Mouse (Mus musculus) embryonic facial prominence, embryonic 13.5 days (tissue): Measurements from ENCODE around the gene Tfe3. TPM values are rescaled to one million over a fixed set of nuclear protein-coding genes. Genes with fewer than 3 reads are reported as not detected.
"Not testable (repeated sequence)": the region's sequence is repeated elsewhere in the genome, so short reads cannot be mapped to it uniquely, and the experiment has no call there.

Source experiments
- ATAC-seq: fragments of 200-750 bp; cut with Nextera tagmentation; 2 replicates; pipeline ENCODE4 v1.8.0; 2017; ENCODE audit warnings: low read depth; ENCODE audit not compliant: insufficient number of reproducible peaks, insufficient read depth, low FRiP score, low TSS enrichment
- H3K27ac ChIP-seq: fragments of 300-500 bp; sonication (generic); 2 replicates; pipeline ENCODE4 v1.5.1; 2015; ENCODE audit warnings: moderate library complexity, mild to moderate bottlenecking, inconsistent platforms
- H3K27me3 ChIP-seq: fragments of 300-500 bp; sonication (generic); 2 replicates; pipeline ENCODE4 v1.6.1; 2015; ENCODE audit warnings: mild to moderate bottlenecking, inconsistent platforms
- H3K36me3 ChIP-seq: fragments of 300-500 bp; sonication (generic); 2 replicates; pipeline ENCODE4 v1.6.1; 2015; ENCODE audit warnings: mild to moderate bottlenecking, inconsistent platforms
- H3K4me1 ChIP-seq: fragments of 300-500 bp; sonication (generic); 2 replicates; pipeline ENCODE4 v1.6.1; 2015; ENCODE audit warnings: inconsistent platforms
- H3K4me2 ChIP-seq: fragments of 300-500 bp; sonication (generic); 2 replicates; pipeline ENCODE4 v1.6.1; 2015; ENCODE audit warnings: moderate library complexity, mild to moderate bottlenecking, inconsistent platforms
- H3K4me3 ChIP-seq: fragments of 300-500 bp; sonication (generic); 2 replicates; pipeline ENCODE4 v1.5.1; 2015; ENCODE audit warnings: mild to moderate bottlenecking, inconsistent platforms
- H3K9ac ChIP-seq: fragments of 300-500 bp; sonication (generic); 2 replicates; pipeline ENCODE4 v1.6.1; 2015; ENCODE audit warnings: mild to moderate bottlenecking, inconsistent platforms
- H3K9me3 ChIP-seq: fragments of 300-500 bp; sonication (generic); 2 replicates; pipeline ENCODE4 v1.6.1; 2016; ENCODE audit warnings: inconsistent platforms
- WGBS: fragments of 180-500 bp; shearing (Covaris S2); methylation state at CpG from one replicate; pipeline ENCODE4 v1.1.7; 2015; ENCODE audit warnings: mixed read lengths; 5-methylcytosine and 5-hydroxymethylcytosine counted together
- polyA plus RNA-seq: library from polyadenylated mRNA; unstranded; fragments of >200 nt; fragmentation: Nextera tagmentation; extraction: Ambion mirVana; gene quantifications from 2 replicates; pipeline ENCODE4 v1.2.1, GENCODE M21; 2015

The Tfe3 gene
- polyA plus RNA-seq, 1 experiment from 2014 or later: 28.7 TPM

- ATAC-seq: no peak
- H3K27me3 ChIP-seq: no peaks in the 10 kb centered on the region
- H3K36me3 ChIP-seq: peaks cover 8% of the 10 kb centered on the region
Measured at GRCm38 (mm10) chrX:7778450-7779244, 16.3 kb downstream of the Tfe3 start.

DNA sequence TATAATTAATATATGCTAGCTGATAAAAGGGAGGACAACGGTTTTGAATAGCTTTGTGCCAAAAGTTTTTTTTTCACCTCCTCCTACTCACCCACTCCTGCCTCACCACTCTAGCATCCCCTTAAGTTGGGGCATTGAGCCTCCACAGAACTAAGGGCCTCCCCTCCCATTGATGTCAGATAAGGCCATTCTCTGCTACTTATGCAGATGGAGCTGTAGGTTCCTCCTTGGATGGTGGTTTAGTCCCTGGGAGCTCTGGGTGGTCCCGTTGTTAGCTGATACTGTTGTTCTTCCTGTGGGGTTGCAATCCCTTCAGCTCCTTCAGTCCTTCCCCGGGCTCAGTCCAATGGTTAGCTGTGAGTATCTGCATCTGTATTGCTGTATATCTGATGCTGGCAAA, 16.9 kb downstream of the Tfe3 start:
- Histone ChIP-seq H3K27me3 (no peaks in the 10 kb centered on the region), H3K9ac (no peak overlapping the region), H3K36me3 (peaks cover 2% of the 10 kb centered on the region; the same call in 1 of the 2 replicates), H3K9me3 (no peaks in the 10 kb centered on the region), H3K27ac (no peak overlapping the region), H3K4me1 (no peaks in the 10 kb centered on the region), H3K4me2 (no peak overlapping the region), H3K4me3 (no peak overlapping the region)
- no peak for ATAC-seq
- WGBS: 19% methylated on average over 3 of the region's 3 CpGs

More at GRCm38 (mm10) chrX:7778450-7779244, 16.3 kb downstream of the Tfe3 start:
- Histone ChIP-seq H3K9ac (no peak overlapping the region), H3K4me2 (no peak overlapping the region), H3K27ac (no peak overlapping the region), H3K4me3 (no peak overlapping the region), H3K4me1 (no peaks in the 10 kb centered on the region), H3K9me3 (no peaks in the 10 kb centered on the region)
- WGBS: 72% methylated on average over 7 of the region's 7 CpGs

- H3K36me3 ChIP-seq: no peaks in the 10 kb centered on the region
- ATAC-seq: no peak
- no peak overlapping the region for H3K27ac ChIP-seq
- no peaks in the 10 kb centered on the region for H3K9me3 ChIP-seq
- no peak overlapping the region for H3K4me2 ChIP-seq
- no peaks in the 10 kb centered on the region for H3K27me3 ChIP-seq
- H3K4me1 ChIP-seq: no peaks in the 10 kb centered on the region
- no peak overlapping the region for H3K4me3 ChIP-seq
- WGBS: 74% methylated on average over 4 of the region's 4 CpGs
- H3K9ac ChIP-seq: no peak overlapping the region
Measured at GRCm38 (mm10) chrX:7782603-7783092, 20.3 kb downstream of the Tfe3 start.

DNA sequence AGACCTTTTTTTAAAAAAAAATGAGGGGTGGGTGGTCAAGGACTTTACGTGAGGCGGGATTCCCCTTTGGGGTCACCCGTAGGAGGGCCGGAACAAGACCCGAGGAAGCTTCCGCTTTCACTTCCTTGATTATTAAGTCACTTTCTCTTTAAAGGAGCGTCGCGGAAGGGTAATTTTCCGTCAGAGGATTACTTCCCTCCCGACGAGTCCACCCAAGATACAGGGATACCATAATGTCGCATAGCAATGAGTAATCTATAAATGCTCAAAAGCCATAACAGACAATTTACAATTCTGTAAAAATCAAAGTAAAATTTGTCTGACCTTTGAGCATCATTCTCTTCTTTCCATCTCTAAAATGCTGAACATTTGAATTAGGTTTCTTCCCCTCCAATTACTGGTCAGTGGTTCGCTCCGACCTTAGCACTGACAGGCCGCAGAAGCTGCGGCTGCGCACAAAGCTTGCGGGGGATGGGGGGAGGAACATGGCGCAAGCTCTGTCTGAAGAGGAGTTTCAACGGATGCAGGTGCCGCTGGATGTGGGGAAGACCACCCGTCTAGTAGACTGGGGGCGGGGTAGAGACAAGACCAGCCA, 27.3 kb downstream of the Tfe3 start, which contains the start of gene Gripap1:
Gripap1 (plus strand) TSS at position 224 of the 595 bp plus-strand sequence.
- H3K27ac ChIP-seq: no peak within 1 kb of the TSS
- H3K36me3 ChIP-seq: peaks cover 5% of the 10 kb centered on the region; the same call in 1 of the 2 replicates
- peak within 1 kb of the TSS; percentile 55 for H3K4me3 ChIP-seq
- H3K27me3 ChIP-seq: no peaks in the 10 kb centered on the region
- WGBS: 18% methylated on average over 24 of the region's 24 CpGs
- peaks cover 4% of the 10 kb centered on the region for H3K4me1 ChIP-seq
- peak; percentile 72; the same call in 1 of the 2 replicates for ATAC-seq
- H3K9me3 ChIP-seq: no peaks in the 10 kb centered on the region
- H3K9ac ChIP-seq: peak within 1 kb of the TSS; percentile 69
- H3K4me2 ChIP-seq: peak within 1 kb of the TSS; percentile 63

DNA sequence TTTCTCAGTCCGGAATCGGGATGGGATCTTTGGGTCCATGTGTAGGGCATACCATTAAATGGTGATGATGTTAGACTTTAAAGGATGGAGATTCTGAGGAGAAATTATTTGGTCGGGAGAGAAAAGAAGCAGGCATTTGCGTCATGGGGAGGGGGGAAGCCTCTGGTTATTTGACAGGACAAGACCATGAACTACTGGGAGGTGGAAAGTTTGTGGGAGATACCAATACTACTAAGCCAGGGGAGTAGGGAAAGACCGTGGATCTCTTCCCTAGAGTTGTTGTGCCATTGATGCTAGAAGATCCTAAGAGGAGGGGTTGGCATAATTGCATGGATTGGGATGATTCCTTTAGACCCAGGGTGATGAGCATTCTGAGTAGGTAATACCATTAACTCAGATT, 27.9 kb downstream of the Tfe3 start:
- Histone ChIP-seq H3K9me3 (no peaks in the 10 kb centered on the region), H3K4me2 (peak overlapping the region; percentile 63), H3K27ac (no peak overlapping the region), H3K9ac (peak overlapping the region; percentile 69), H3K4me3 (peak overlapping the region; percentile 55), H3K4me1 (peaks cover 4% of the 10 kb centered on the region), H3K36me3 (peaks cover 5% of the 10 kb centered on the region; the same call in 1 of the 2 replicates), H3K27me3 (no peaks in the 10 kb centered on the region)
- 29% methylated on average over 5 of the region's 5 CpGs for WGBS
- ATAC-seq: no peak

DNA sequence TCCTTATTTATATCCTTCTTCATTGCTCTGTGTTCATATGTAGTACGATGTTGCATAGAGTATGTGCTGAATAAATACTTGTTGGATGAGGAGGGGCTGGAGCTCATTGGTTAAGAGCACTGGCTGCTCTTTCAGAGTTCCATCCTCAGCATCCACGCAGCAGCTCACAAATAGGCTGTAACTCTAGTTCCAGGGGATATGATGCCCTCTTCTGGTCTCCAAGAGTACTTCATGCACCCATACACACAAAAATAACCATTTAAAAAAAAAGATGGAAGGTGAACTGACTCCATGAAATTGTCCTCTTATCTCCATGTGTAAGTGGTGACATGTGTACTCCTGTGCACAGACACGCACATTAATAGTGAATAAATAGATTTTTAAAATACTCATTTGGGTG, 31.0 kb downstream of the Tfe3 start:
- H3K9ac ChIP-seq: no peak overlapping the region
- peaks cover 5% of the 10 kb centered on the region; the same call in 1 of the 2 replicates for H3K36me3 ChIP-seq
- H3K4me2 ChIP-seq: no peak overlapping the region
- H3K27me3 ChIP-seq: no peaks in the 10 kb centered on the region
- H3K4me3 ChIP-seq: no peak overlapping the region
- 57% methylated on average over 3 of the region's 3 CpGs for WGBS
- H3K27ac ChIP-seq: no peak overlapping the region
- H3K9me3 ChIP-seq: no peaks in the 10 kb centered on the region
- ATAC-seq: no peak
- H3K4me1 ChIP-seq: peaks cover 4% of the 10 kb centered on the region

- 28% methylated on average over 7 of the region's 7 CpGs for WGBS
- Histone ChIP-seq H3K27me3 (no peaks in the 10 kb centered on the region), H3K4me3 (no peak overlapping the region), H3K9me3 (no peaks in the 10 kb centered on the region), H3K9ac (no peak overlapping the region), H3K27ac (no peak overlapping the region), H3K36me3 (peaks cover 14% of the 10 kb centered on the region), H3K4me2 (no peak overlapping the region), H3K4me1 (peaks cover 4% of the 10 kb centered on the region)
- ATAC-seq: no peak
Measured at GRCm38 (mm10) chrX:7795016-7795415, 32.7 kb downstream of the Tfe3 start.

DNA sequence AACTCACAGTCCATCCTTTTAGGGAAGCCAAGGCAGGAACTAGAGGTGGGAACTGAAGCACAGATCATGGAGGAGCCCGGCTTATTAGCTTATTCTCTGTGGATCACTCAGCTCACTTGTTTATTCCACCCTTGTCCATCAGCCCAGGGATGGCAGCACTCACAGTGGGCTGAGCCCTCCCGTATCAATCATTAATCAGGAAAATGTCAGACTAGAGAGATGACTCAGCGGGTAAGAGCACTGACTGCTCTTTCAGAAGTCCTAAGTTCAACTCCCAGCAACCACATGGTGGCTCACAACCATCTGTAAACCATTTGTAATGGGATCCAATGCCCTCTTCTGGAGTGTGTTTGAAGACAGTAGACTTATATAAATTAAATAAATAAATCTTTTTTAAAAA, 35.0 kb downstream of the Tfe3 start:
- Histone ChIP-seq H3K4me1 (no peaks in the 10 kb centered on the region), H3K9ac (no peak overlapping the region), H3K36me3 (peaks cover 25% of the 10 kb centered on the region), H3K9me3 (no peaks in the 10 kb centered on the region), H3K27me3 (no peaks in the 10 kb centered on the region), H3K4me2 (no peak overlapping the region), H3K27ac (no peak overlapping the region), H3K4me3 (no peak overlapping the region)
- no peak for ATAC-seq
- 77% methylated on average over 3 of the region's 3 CpGs for WGBS

DNA sequence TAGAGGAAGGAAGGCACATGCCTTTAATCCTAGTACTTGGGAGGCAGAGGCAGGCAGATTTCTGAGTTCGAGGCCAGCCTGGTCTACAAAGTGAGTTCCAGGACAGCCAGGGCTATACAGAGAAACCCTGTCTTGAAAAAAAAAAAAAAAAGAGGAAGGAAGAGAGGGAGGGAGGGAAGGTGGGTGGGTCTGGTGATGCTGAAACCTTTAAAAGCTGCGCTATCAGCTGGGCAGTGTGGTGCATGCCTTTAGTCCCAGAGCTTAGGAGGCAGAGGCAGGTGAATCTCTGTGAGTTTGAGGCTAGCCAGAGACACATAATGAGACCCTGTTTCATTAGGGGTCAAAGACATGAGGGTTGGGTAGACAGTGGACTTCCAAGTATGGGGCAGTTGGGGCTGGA, 39.8 kb downstream of the Tfe3 start:
- 82% methylated on average over 2 of the region's 2 CpGs for WGBS
- ATAC-seq: not testable (repeated sequence)
- H3K36me3 ChIP-seq: peaks cover 36% of the 10 kb centered on the region

DNA sequence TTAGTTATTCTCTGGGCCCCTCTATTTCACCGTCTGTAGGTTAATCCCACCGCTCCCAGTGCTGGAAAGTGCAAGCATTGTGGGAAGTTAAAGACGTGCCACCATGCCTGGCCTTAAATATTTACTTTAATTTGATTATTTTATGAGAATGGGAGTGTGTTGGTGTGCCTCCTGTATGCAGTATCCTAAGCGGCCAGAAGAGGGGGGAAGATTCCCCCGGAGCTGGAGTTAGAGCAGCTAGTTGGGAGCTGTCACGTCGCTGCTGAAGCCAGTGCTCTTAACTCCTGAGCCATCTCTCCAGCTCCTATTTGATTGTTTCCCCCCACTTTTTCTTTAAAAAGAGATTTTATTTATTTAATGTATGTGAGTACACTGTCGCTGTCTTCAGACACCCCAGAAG, 52.7 kb downstream of the Tfe3 start:
- not testable (repeated sequence) for H3K27ac ChIP-seq

More for the DNA sequence above, 39.8 kb downstream of the Tfe3 start:
- H3K4me1 ChIP-seq, H3K4me2 ChIP-seq, H3K9ac ChIP-seq, H3K4me3 ChIP-seq, H3K9me3 ChIP-seq, H3K27me3 ChIP-seq, H3K27ac ChIP-seq: not testable (repeated sequence)

GRCm38 (mm10) chrX:7821865-7822779, 59.8 kb downstream of the Tfe3 start, which contains the start of gene Kcnd1:
Kcnd1 (plus strand) TSS chrX:7822289.
- Histone ChIP-seq H3K9ac (peak within 1 kb of the TSS; percentile 64), H3K4me3 (peak within 1 kb of the TSS; percentile 49), H3K36me3 (peaks cover 21% of the 10 kb centered on the region; the same call in 1 of the 2 replicates), H3K27me3 (no peaks in the 10 kb centered on the region), H3K9me3 (no peaks in the 10 kb centered on the region), H3K27ac (no peak within 1 kb of the TSS), H3K4me2 (peak within 1 kb of the TSS; percentile 67), H3K4me1 (no peaks in the 10 kb centered on the region)
- 33% methylated on average over 24 of the region's 24 CpGs for WGBS
- ATAC-seq: peak; percentile 58; the same call in 1 of the 2 replicates

More for the DNA sequence above, 52.7 kb downstream of the Tfe3 start:
- ATAC-seq, H3K27me3 ChIP-seq, H3K4me1 ChIP-seq, H3K9ac ChIP-seq, H3K4me3 ChIP-seq, H3K9me3 ChIP-seq, H3K4me2 ChIP-seq: not testable (repeated sequence)
- WGBS: 60% methylated on average over 8 of the region's 8 CpGs
- H3K36me3 ChIP-seq: peaks cover 51% of the 10 kb centered on the region
